Mouse (Mus musculus) neutrophil, adult 5-6 weeks (primary cell): Measurements from ENCODE around the gene Emc10. TPM values are rescaled to one million over a fixed set of nuclear protein-coding genes. Genes with fewer than 3 reads are reported as not detected.

Experiments
- ATAC-seq: fragments of 151-379, 151-347 bp; 2 replicates; pipeline ENCODE4 v1.8.0; 2017; ENCODE audit warnings: mild to moderate bottlenecking, moderate TSS enrichment; ENCODE audit not compliant: insufficient number of reproducible peaks, poor library complexity, low FRiP score, severe bottlenecking; ENCODE audit errors: extremely low read depth
- total RNA-seq: library from RNA; stranded (forward); fragments of 200-1000 nt; gene quantifications from 2 replicates; pipeline ENCODE4 v1.2.3, GENCODE M21; 2017

Gene Emc10
- total RNA-seq, 1 experiment from 2014 or later, result 37.8 TPM

DNA sequence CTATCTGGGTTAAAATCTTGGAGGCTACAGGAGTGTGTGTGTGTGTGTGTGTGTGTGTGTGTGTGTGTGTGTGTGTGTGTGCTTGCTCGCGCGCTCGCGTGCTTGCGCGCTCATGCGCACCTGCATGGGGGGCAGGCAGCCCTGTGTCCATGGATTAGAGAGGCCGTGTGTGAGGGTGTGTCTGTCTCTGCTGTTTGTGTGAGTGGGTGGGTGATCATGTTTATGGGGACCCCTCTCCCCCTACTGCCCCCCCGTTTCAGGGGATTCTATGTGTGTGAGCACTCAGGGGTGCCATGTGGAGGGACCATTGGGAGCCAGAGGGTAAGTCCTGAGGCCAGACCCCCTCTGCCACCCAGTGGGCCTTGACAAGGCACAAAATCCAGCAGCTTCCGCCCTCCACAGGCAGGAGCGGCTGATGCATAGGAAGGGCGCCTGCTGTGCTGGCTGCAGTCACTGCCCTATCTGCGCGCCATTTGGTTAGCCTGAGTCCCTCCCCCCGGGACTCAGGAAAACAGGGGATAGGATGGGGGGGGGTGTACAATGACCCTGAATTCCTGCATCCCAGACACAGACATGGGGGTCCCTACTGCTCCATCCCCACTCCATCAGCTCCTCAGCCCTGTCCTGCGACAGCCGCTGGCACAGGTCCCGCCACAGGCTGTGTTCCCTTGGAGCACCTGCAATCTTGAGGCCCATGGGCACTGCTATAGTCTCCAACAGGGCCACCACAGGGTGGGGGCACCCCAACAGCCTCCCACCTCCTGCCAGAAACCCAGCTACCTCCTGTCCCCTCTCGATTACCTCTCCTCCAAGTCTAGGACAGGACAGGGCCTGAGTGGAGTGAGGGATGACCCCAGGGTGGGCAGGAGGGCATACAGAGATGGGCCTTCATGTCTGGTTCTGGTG is 52.8 kb downstream of the Emc10 start:
- no peak for ATAC-seq

DNA sequence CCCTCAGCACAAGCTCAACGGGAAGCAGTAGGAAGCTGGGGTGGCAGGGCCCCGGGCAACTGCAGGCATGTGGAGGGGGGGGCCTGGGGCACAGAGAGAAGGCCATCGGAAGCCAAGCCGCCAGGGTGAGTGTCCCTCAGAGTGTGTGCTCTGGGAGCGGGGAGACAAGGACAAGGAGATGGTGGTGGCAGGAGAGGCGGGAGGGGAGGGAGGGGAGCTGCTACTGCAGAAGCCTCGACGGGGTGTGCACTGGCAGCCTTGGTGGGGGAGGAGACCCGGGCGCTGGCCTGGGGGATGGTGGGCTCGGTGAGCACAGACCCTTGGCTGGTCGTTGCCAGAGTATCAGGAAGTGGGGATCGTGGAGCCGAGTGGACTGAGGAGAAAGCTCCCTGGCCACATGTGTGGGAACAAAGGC is 53.9 kb downstream of the Emc10 start:
- no peak for ATAC-seq

DNA sequence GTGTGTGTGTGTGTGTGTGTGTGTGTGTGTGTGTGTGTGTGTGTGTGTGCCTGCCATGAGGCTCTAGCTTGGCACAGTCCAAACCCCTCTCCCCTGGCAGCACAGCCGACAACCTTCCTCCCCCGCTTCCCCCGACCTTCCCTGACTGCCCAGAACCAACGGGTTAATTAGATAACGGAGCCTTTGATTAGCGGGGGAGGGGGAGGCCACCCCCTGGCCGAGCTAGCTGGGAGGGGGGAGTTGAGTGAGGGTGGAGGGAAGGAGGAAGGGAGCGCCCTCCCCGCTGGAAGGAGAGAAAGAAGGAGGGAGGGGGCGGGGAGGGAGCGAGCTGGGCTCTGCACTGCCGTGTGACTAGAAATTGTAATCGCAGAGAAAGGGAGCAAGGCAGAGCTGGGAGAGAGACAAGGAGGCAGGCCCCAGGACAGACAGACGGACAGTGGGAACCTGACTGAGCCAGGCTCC is 54.6 kb downstream of the Emc10 start:
- ATAC-seq, result no peak

DNA sequence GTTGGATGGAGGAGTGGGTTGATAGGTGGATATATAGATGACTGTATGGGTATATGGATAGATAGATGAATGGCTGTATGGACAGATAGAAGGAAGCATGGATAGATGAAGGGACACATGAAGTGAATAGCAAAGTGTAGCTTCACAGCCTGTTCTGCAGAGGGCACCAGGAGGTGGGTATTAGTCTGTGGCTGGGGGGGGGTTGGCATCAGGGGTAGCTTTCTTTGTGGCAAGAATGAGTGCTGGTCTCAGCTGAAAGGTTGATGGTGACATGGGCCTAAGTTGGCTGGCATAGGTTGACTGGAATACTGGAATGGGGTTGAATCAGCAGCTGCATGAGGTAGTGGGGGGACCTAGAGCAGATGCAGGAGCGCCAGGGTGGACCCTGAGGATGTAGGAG is 55.1 kb downstream of the Emc10 start:
- no peak for ATAC-seq

DNA sequence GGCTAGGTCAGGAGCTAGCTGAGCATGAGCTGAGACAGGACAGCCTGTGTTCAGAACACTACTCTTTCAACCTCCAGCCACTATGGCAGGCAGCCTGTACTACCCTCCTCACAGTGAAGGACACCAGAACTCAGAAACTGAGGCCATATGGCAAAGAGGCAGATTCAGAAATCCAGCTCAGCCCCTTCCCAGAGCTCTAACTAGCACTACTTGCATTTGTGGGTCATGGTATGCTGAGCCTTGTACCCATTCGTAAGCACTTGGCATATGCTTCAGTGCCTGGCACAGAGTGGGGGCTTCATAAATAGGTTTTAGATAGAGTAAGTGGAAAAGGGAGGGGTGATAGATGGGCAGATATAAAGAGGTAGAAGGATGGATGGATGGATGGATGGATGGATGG is 55.9 kb downstream of the Emc10 start:
- no peak for ATAC-seq

Other genes with a start within 250 kb of the Emc10 start
- 1.4 TPM in 1 of 2 replicates, not detected in the other for gene 1700028J19Rik, start 249.8 kb downstream of the Emc10 start, total RNA-seq
- 55.9 and 59.7 TPM in 2 replicates for gene 2410002F23Rik, start 249.8 kb downstream of the Emc10 start, total RNA-seq
- not detected in 2 replicates for gene Acp4, start 239.2 kb downstream of the Emc10 start, total RNA-seq
- not detected in 2 replicates for gene Gm15517, start 235.1 kb downstream of the Emc10 start, total RNA-seq
- 3.3 and 4.3 TPM in 2 replicates for gene Clec11a, start 189.6 kb downstream of the Emc10 start, total RNA-seq
- 2.1 and 5.9 TPM in 2 replicates for gene Shank1, start 186.3 kb downstream of the Emc10 start, total RNA-seq
- gene Syt3, start 112.4 kb downstream of the Emc10 start, total RNA-seq, result not detected in 2 replicates
- gene 1700008O03Rik, start 110.7 kb downstream of the Emc10 start, total RNA-seq, result not detected in 2 replicates
- gene Lrrc4b, start 67.5 kb downstream of the Emc10 start, total RNA-seq, result not detected in 2 replicates
- gene Aspdh, start 31.1 kb downstream of the Emc10 start, total RNA-seq, result not detected in 2 replicates
- gene Josd2, start 28.5 kb downstream of the Emc10 start, total RNA-seq, result 19.9 and 24.7 TPM in 2 replicates
- 7.3 and 7.6 TPM in 2 replicates for gene Fam71e1, start 52 bp upstream of the Emc10 start, total RNA-seq
- gene Mybpc2, start 28.1 kb upstream of the Emc10 start, total RNA-seq, result 3.7 and 7.9 TPM in 2 replicates
- gene Spib, start 35.5 kb upstream of the Emc10 start, total RNA-seq, result 205 and 207 TPM in 2 replicates
- gene Pold1, start 52.3 kb upstream of the Emc10 start, total RNA-seq, result 53.4 and 61.8 TPM in 2 replicates
- gene Nr1h2, start 57.4 kb upstream of the Emc10 start, total RNA-seq, result 180 and 184 TPM in 2 replicates
- 115 and 117 TPM in 2 replicates for gene Napsa, start 75.9 kb upstream of the Emc10 start, total RNA-seq
- 0.81 and 1.4 TPM in 2 replicates for gene Kcnc3, start 94.1 kb upstream of the Emc10 start, total RNA-seq
- not detected in 2 replicates for gene Myh14, start 174.3 kb upstream of the Emc10 start, total RNA-seq
- gene Izumo2, start 212.2 kb upstream of the Emc10 start, total RNA-seq, result not detected in 2 replicates